ENCODE assay signal across 8 mouse cellular contexts in genomic region chr16:25376720-25377373, GRCm38 (mm10).
A peak's percentile ranks its signal among the peaks of the same experiment; 100 is the strongest.
DNase-seq lines count a peak whose midpoint lies in the region; ATAC-seq lines count a peak whose summit lies in the region.

No protein-coding gene starts in this region.

- 34% methylated on average over 14 of the region's 14 CpGs for WGBS in heart, embryonic 12.5 days
- 41% methylated on average over 14 of the region's 14 CpGs for WGBS in kidney, embryonic 16.5 days
- WGBS in liver, embryonic 11.5 days = 36% methylated on average over 14 of the region's 14 CpGs
- 33% methylated on average over 14 of the region's 14 CpGs for WGBS in neural tube, embryonic 14.5 days

- no peak overlapping the region for H3K4me3 ChIP-seq in heart, embryonic 12.5 days
- H3K4me3 ChIP-seq in kidney, embryonic 16.5 days (ENCODE audit: low read length) = no peak overlapping the region
- H3K4me3 ChIP-seq in liver, embryonic 11.5 days (ENCODE audit: low read depth, low read length) = no peak overlapping the region
- H3K4me3 ChIP-seq in neural tube, embryonic 14.5 days (ENCODE audit: low read depth, low read length) = no peak overlapping the region

- no peak overlapping the region for H3K4me2 ChIP-seq in heart, embryonic 12.5 days
- H3K4me2 ChIP-seq in kidney, embryonic 16.5 days (replicated peaks; ENCODE audit: low read depth, low read length) = no peak overlapping the region
- no peak overlapping the region for H3K4me2 ChIP-seq in liver, embryonic 11.5 days
- H3K4me2 ChIP-seq in neural tube, embryonic 14.5 days (ENCODE audit: low read depth, low read length) = no peak overlapping the region

- ATAC-seq in heart, embryonic 12.5 days (ENCODE audit: insufficient number of reproducible peaks, low FRiP score) = no peak
- ATAC-seq in granulocyte monocyte progenitor cell, adult 5-6 weeks (replicated peaks; ENCODE audit: poor library complexity, severe bottlenecking) = peak; percentile 98
- ATAC-seq in kidney, embryonic 16.5 days (ENCODE audit: low FRiP score, low TSS enrichment) = peak; percentile 77; the same call in 1 of the 2 replicates
- ATAC-seq in liver, embryonic 11.5 days (replicated peaks; ENCODE audit: low FRiP score) = 0 out of 2 replicates have a peak, but pooled peaks have one; percentile 41
- peak; percentile 80; the same call in 1 of the 2 replicates for ATAC-seq in neural tube, embryonic 14.5 days (ENCODE audit: low read depth)

- no peaks in the 10 kb centered on the region for H3K9me3 ChIP-seq in heart, embryonic 12.5 days (replicated peaks)
- H3K9me3 ChIP-seq in kidney, embryonic 16.5 days (ENCODE audit: low read length) = no peaks in the 10 kb centered on the region
- no peaks in the 10 kb centered on the region for H3K9me3 ChIP-seq in liver, embryonic 11.5 days (ENCODE audit: control insufficient read depth, low read length)
- H3K9me3 ChIP-seq in neural tube, embryonic 14.5 days (ENCODE audit: control insufficient read depth, low read length) = no peaks in the 10 kb centered on the region

- H3K27me3 ChIP-seq in heart, embryonic 12.5 days (replicated peaks) = no peaks in the 10 kb centered on the region
- no peaks in the 10 kb centered on the region for H3K27me3 ChIP-seq in kidney, embryonic 16.5 days (ENCODE audit: insufficient read depth, low read length)
- no peaks in the 10 kb centered on the region for H3K27me3 ChIP-seq in liver, embryonic 11.5 days (replicated peaks; ENCODE audit: control insufficient read depth, insufficient read depth, low read length)
- no peaks in the 10 kb centered on the region for H3K27me3 ChIP-seq in neural tube, embryonic 14.5 days (ENCODE audit: control insufficient read depth, insufficient read depth, low read length)

- no peaks in the 10 kb centered on the region for H3K4me1 ChIP-seq in heart, embryonic 12.5 days (replicated peaks)
- H3K4me1 ChIP-seq in kidney, embryonic 16.5 days (ENCODE audit: insufficient read depth, low read length) = no peaks in the 10 kb centered on the region
- H3K4me1 ChIP-seq in liver, embryonic 11.5 days (replicated peaks; ENCODE audit: control insufficient read depth, insufficient read depth, low read length) = no peaks in the 10 kb centered on the region
- H3K4me1 ChIP-seq in neural tube, embryonic 14.5 days (ENCODE audit: control insufficient read depth, insufficient read depth, low read length) = no peaks in the 10 kb centered on the region

- no peak overlapping the region for H3K27ac ChIP-seq in heart, embryonic 12.5 days (ENCODE audit: poor library complexity, severe bottlenecking)
- no peak overlapping the region for H3K27ac ChIP-seq in kidney, embryonic 16.5 days (ENCODE audit: low read length)
- no peak overlapping the region for H3K27ac ChIP-seq in liver, embryonic 11.5 days (ENCODE audit: low read depth, low read length)
- H3K27ac ChIP-seq in neural tube, embryonic 14.5 days (ENCODE audit: low read depth, low read length) = no peak overlapping the region

- H3K36me3 ChIP-seq in heart, embryonic 12.5 days = no peaks in the 10 kb centered on the region
- no peaks in the 10 kb centered on the region for H3K36me3 ChIP-seq in kidney, embryonic 16.5 days (ENCODE audit: insufficient read depth, low read length)
- H3K36me3 ChIP-seq in liver, embryonic 11.5 days (ENCODE audit: control insufficient read depth, insufficient read depth, low read length) = no peaks in the 10 kb centered on the region
- H3K36me3 ChIP-seq in neural tube, embryonic 14.5 days (ENCODE audit: control insufficient read depth, insufficient read depth, low read length) = no peaks in the 10 kb centered on the region

- H3K9ac ChIP-seq in heart, embryonic 12.5 days = no peak overlapping the region
- H3K9ac ChIP-seq in kidney, embryonic 16.5 days (replicated peaks; ENCODE audit: low read length) = no peak overlapping the region
- no peak overlapping the region for H3K9ac ChIP-seq in liver, embryonic 11.5 days (ENCODE audit: low read depth, low read length)
- H3K9ac ChIP-seq in neural tube, embryonic 14.5 days (replicated peaks; ENCODE audit: low read depth, low read length) = no peak overlapping the region

- DNase-seq in heart, adult 18-20 months = peak; percentile 68 to 84
- DNase-seq in embryo, embryonic 11.5 days (ENCODE audit: low read depth, low spot score) = peak; percentile 54
- peak; percentile 37 for DNase-seq in liver, embryonic 11.5 days (ENCODE audit: low spot score)
- DNase-seq in testis, postnatal 10 days (ENCODE audit: low spot score) = peak; percentile 86
